Mouse (Mus musculus) brain, embryonic 14.5 days (tissue): Measurements from ENCODE around the gene Abi1.

ENCODE experiments used
- CTCF ChIP-seq: fragments of 200-500 bp; IDR thresholded peaks from 2 replicates; pipeline ENCODE4 v1.5.1; 2012; ENCODE audit warnings: inconsistent platforms, mild to moderate bottlenecking, moderate library complexity, borderline replicate concordance; ENCODE audit not compliant: insufficient read depth, insufficient read length; ENCODE audit errors: extremely low read depth
- POLR2A ChIP-seq: fragments of 200-500 bp; IDR thresholded peaks from 2 replicates; pipeline ENCODE4 v1.6.1; 2012; ENCODE audit warnings: mild to moderate bottlenecking, inconsistent platforms, borderline replicate concordance; ENCODE audit not compliant: poor library complexity, insufficient read depth, insufficient read length, severe bottlenecking; ENCODE audit errors: extremely low read depth

- TF ChIP-seq POLR2A = no peak
- no peak for TF ChIP-seq CTCF
Observed at GRCm38 (mm10) chr2:22949956-22950355, 90.1 kb downstream of the Abi1 start.
